Mouse (Mus musculus) midbrain, embryonic 12.5 days (tissue): Measurements from ENCODE around the gene Hes1. TPM values are rescaled to one million over a fixed set of nuclear protein-coding genes. Genes with fewer than 3 reads are reported as not detected.
A peak's percentile ranks its signal among the peaks of the same experiment; 100 is the strongest.

Experiments
- ATAC-seq: fragments of 200-750 bp; cut with Nextera tagmentation; 2 replicates; pipeline ENCODE4 v1.8.0; 2017; ENCODE audit warnings: low read depth, moderate TSS enrichment, moderate library complexity; ENCODE audit not compliant: low FRiP score
- H3K27ac ChIP-seq: fragments of 300-500 bp; sonication (generic); replicated peaks from 2 replicates; pipeline ENCODE4 v1.5.1; 2016; ENCODE audit warnings: mild to moderate bottlenecking
- H3K27me3 ChIP-seq: fragments of 300-500 bp; sonication (generic); 2 replicates; pipeline ENCODE4 v1.6.1; 2016; ENCODE audit warnings: mild to moderate bottlenecking
- H3K36me3 ChIP-seq: fragments of 300-500 bp; sonication (generic); 2 replicates; pipeline ENCODE4 v1.6.1; 2016
- H3K4me1 ChIP-seq: fragments of 300-500 bp; sonication (generic); 2 replicates; pipeline ENCODE4 v1.6.1; 2016
- H3K4me2 ChIP-seq: fragments of 300-500 bp; sonication (generic); replicated peaks from 2 replicates; pipeline ENCODE4 v1.6.1; 2016; ENCODE audit warnings: mild to moderate bottlenecking, moderate library complexity
- H3K4me3 ChIP-seq: fragments of 300-500 bp; sonication (generic); 2 replicates; pipeline ENCODE4 v1.5.1; 2016; ENCODE audit warnings: mild to moderate bottlenecking
- H3K9ac ChIP-seq: fragments of 300-500 bp; sonication (generic); replicated peaks from 2 replicates; pipeline ENCODE4 v1.6.1; 2016; ENCODE audit warnings: mild to moderate bottlenecking, moderate library complexity
- H3K9me3 ChIP-seq: fragments of 300-500 bp; sonication (generic); 2 replicates; pipeline ENCODE4 v1.6.1; 2016; ENCODE audit warnings: mild to moderate bottlenecking
- WGBS: fragments of 180-500 bp; shearing (Covaris S2); methylation state at CpG from one replicate; pipeline ENCODE4 v1.1.7; 2016; 5-methylcytosine and 5-hydroxymethylcytosine counted together
- polyA plus RNA-seq: library from polyadenylated mRNA; unstranded; fragments of >200 nt; fragmentation: Nextera tagmentation; extraction: Ambion mirVana; gene quantifications from 2 replicates; pipeline ENCODE4 v1.2.1, GENCODE M21; 2016

Gene Hes1
- polyA plus RNA-seq, 1 experiment from 2014 or later, result 30.5 TPM

- no peak for ATAC-seq
- no peak overlapping the region for H3K9ac ChIP-seq
- no peaks in the 10 kb centered on the region for H3K36me3 ChIP-seq
- no peak overlapping the region for H3K4me3 ChIP-seq
- H3K4me1 ChIP-seq, result peaks cover 7% of the 10 kb centered on the region; the same call in 1 of the 2 replicates
- WGBS, result 74% methylated on average over 16 of the region's 16 CpGs
- H3K4me2 ChIP-seq, result no peak overlapping the region
- H3K27me3 ChIP-seq, result peaks cover 71% of the 10 kb centered on the region
- no peak overlapping the region for H3K27ac ChIP-seq
- H3K9me3 ChIP-seq, result no peaks in the 10 kb centered on the region
Observed at GRCm38 (mm10) chr16:30052839-30053511, 11.2 kb upstream of the Hes1 start.

- Histone ChIP-seq H3K9me3 (no peaks in the 10 kb centered on the region), H3K4me1 (peaks cover 12% of the 10 kb centered on the region), H3K4me3 (no peak overlapping the region), H3K27me3 (peaks cover 80% of the 10 kb centered on the region), H3K9ac (no peak overlapping the region), H3K27ac (no peak overlapping the region), H3K36me3 (no peaks in the 10 kb centered on the region), H3K4me2 (no peak overlapping the region)
- 71% methylated on average over 4 of the region's 4 CpGs for WGBS
- no peak for ATAC-seq
Observed at GRCm38 (mm10) chr16:30054541-30054940, 9.6 kb upstream of the Hes1 start.

- Histone ChIP-seq H3K4me2 (no peak overlapping the region), H3K4me1 (peaks cover 20% of the 10 kb centered on the region), H3K36me3 (no peaks in the 10 kb centered on the region), H3K9ac (no peak overlapping the region), H3K9me3 (no peaks in the 10 kb centered on the region), H3K27me3 (peaks cover 87% of the 10 kb centered on the region), H3K27ac (no peak overlapping the region), H3K4me3 (no peak overlapping the region)
- 70% methylated on average over 10 of the region's 10 CpGs for WGBS
- no peak for ATAC-seq
Observed at GRCm38 (mm10) chr16:30055361-30055889, 8.8 kb upstream of the Hes1 start.

- H3K27me3 ChIP-seq, result peaks cover 90% of the 10 kb centered on the region
- H3K9me3 ChIP-seq, result no peaks in the 10 kb centered on the region
- H3K4me3 ChIP-seq, result no peak overlapping the region
- no peak for ATAC-seq
- H3K27ac ChIP-seq, result no peak overlapping the region
- WGBS, result 79% methylated on average over 7 of the region's 7 CpGs
- H3K4me1 ChIP-seq, result peaks cover 25% of the 10 kb centered on the region
- no peaks in the 10 kb centered on the region for H3K36me3 ChIP-seq
- no peak overlapping the region for H3K4me2 ChIP-seq
- no peak overlapping the region for H3K9ac ChIP-seq
Observed at GRCm38 (mm10) chr16:30055927-30056326, 8.3 kb upstream of the Hes1 start.

GRCm38 (mm10) chr16:30056906-30057305 lies 7.3 kb upstream of the Hes1 start:
- no peak overlapping the region for H3K4me2 ChIP-seq
- H3K27ac ChIP-seq, result no peak overlapping the region
- H3K4me3 ChIP-seq, result no peak overlapping the region
- WGBS, result 85% methylated on average over 2 of the region's 2 CpGs
- H3K4me1 ChIP-seq, result peaks cover 25% of the 10 kb centered on the region
- H3K9me3 ChIP-seq, result no peaks in the 10 kb centered on the region
- no peak overlapping the region for H3K9ac ChIP-seq
- H3K36me3 ChIP-seq, result no peaks in the 10 kb centered on the region
- ATAC-seq, result no peak
- peaks cover 90% of the 10 kb centered on the region for H3K27me3 ChIP-seq

- 20% methylated on average over 9 of the region's 9 CpGs for WGBS
- Histone ChIP-seq H3K4me1 (peaks cover 32% of the 10 kb centered on the region), H3K4me2 (no peak overlapping the region), H3K4me3 (no peak overlapping the region), H3K9me3 (no peaks in the 10 kb centered on the region), H3K36me3 (no peaks in the 10 kb centered on the region), H3K27ac (no peak overlapping the region), H3K27me3 (peaks cover 83% of the 10 kb centered on the region), H3K9ac (no peak overlapping the region)
- no peak for ATAC-seq
Observed at GRCm38 (mm10) chr16:30058974-30059717, 5.0 kb upstream of the Hes1 start.

GRCm38 (mm10) chr16:30060412-30060811 lies 3.8 kb upstream of the Hes1 start:
- no peaks in the 10 kb centered on the region for H3K36me3 ChIP-seq
- no peaks in the 10 kb centered on the region for H3K9me3 ChIP-seq
- no peak overlapping the region for H3K4me3 ChIP-seq
- no peak overlapping the region for H3K27ac ChIP-seq
- H3K4me2 ChIP-seq, result no peak overlapping the region
- H3K4me1 ChIP-seq, result peaks cover 36% of the 10 kb centered on the region
- H3K27me3 ChIP-seq, result peaks cover 76% of the 10 kb centered on the region
- 8% methylated on average over 8 of the region's 8 CpGs for WGBS
- no peak overlapping the region for H3K9ac ChIP-seq
- no peak for ATAC-seq

GRCm38 (mm10) chr16:30062242-30063030 lies 1.7 kb upstream of the Hes1 start:
- Histone ChIP-seq H3K36me3 (no peaks in the 10 kb centered on the region), H3K27ac (no peak overlapping the region), H3K27me3 (peaks cover 68% of the 10 kb centered on the region), H3K4me3 (peak overlapping the region; percentile 67), H3K9ac (peak overlapping the region; percentile 77), H3K4me1 (peaks cover 53% of the 10 kb centered on the region), H3K4me2 (peak overlapping the region; percentile 98), H3K9me3 (no peaks in the 10 kb centered on the region)
- no peak for ATAC-seq
- WGBS, result 16% methylated on average over 12 of the region's 12 CpGs

GRCm38 (mm10) chr16:30063121-30063881 lies 883 bp upstream of the Hes1 start:
- Histone ChIP-seq H3K4me2 (peak overlapping the region; percentile 98), H3K4me3 (peak overlapping the region; percentile 67), H3K27ac (peak overlapping the region; percentile 92), H3K27me3 (peaks cover 64% of the 10 kb centered on the region), H3K9me3 (no peaks in the 10 kb centered on the region), H3K4me1 (peaks cover 58% of the 10 kb centered on the region), H3K36me3 (no peaks in the 10 kb centered on the region), H3K9ac (peak overlapping the region; percentile 77)
- peak; percentile 53 for ATAC-seq
- WGBS, result under 1% methylated on average over 33 of the region's 82 CpGs

GRCm38 (mm10) chr16:30064613-30065012 lies 429 bp downstream of the Hes1 start:
- peak overlapping the region; percentile 98 for H3K4me2 ChIP-seq
- peak overlapping the region; percentile 67 for H3K4me3 ChIP-seq
- no peaks in the 10 kb centered on the region for H3K36me3 ChIP-seq
- no peak for ATAC-seq
- H3K27ac ChIP-seq, result peak overlapping the region; percentile 92
- H3K4me1 ChIP-seq, result peaks cover 62% of the 10 kb centered on the region
- peak overlapping the region; percentile 77; the same call in 1 of the 2 replicates for H3K9ac ChIP-seq
- peaks cover 61% of the 10 kb centered on the region for H3K27me3 ChIP-seq
- 1% methylated on average over 8 of the region's 8 CpGs for WGBS
- H3K9me3 ChIP-seq, result no peaks in the 10 kb centered on the region

GRCm38 (mm10) chr16:30065077-30065476 lies 893 bp downstream of the Hes1 start:
- peak overlapping the region; percentile 98 for H3K4me2 ChIP-seq
- H3K27me3 ChIP-seq, result peaks cover 61% of the 10 kb centered on the region
- peak overlapping the region; percentile 69; the same call in 1 of the 2 replicates for H3K27ac ChIP-seq
- H3K9ac ChIP-seq, result no peak overlapping the region
- under 1% methylated on average over 21 of the region's 21 CpGs for WGBS
- H3K4me3 ChIP-seq, result peak overlapping the region; percentile 67
- peak; percentile 73 for ATAC-seq
- H3K9me3 ChIP-seq, result no peaks in the 10 kb centered on the region
- H3K36me3 ChIP-seq, result no peaks in the 10 kb centered on the region
- peaks cover 63% of the 10 kb centered on the region for H3K4me1 ChIP-seq
